Mouse (Mus musculus): ENCODE results near the gene Tedc2.
A peak's percentile ranks its signal among the peaks of the same experiment; 100 is the strongest.

Gene Tedc2

GRCm38 (mm10) chr17:24220435-24221411 lies at the start of gene Tedc2:
Tedc2 (minus strand) TSS chr17:24220851.
- peak; percentile 92 for DNase-seq (ENCODE audit: low read depth)

- DNase-seq (ENCODE audit: low read depth): no peak
Measured at GRCm38 (mm10) chr17:24267133-24267532, 46.5 kb upstream of the Tedc2 start.

- no peak for DNase-seq (ENCODE audit: low read depth)
Measured at GRCm38 (mm10) chr17:24264766-24265165, 44.1 kb upstream of the Tedc2 start.

- no peak for DNase-seq (ENCODE audit: low read depth)
Measured at GRCm38 (mm10) chr17:24260516-24260915, 39.9 kb upstream of the Tedc2 start.

GRCm38 (mm10) chr17:24259702-24260101 lies 39.1 kb upstream of the Tedc2 start:
- DNase-seq (ENCODE audit: low read depth): no peak

GRCm38 (mm10) chr17:24258981-24259380 lies 38.3 kb upstream of the Tedc2 start:
- no peak for DNase-seq (ENCODE audit: low read depth)

GRCm38 (mm10) chr17:24252329-24252728 lies 31.7 kb upstream of the Tedc2 start:
- no peak for DNase-seq (ENCODE audit: low read depth)

- peak; percentile 96 for DNase-seq (ENCODE audit: low read depth)
Measured at GRCm38 (mm10) chr17:24251320-24252069, 30.8 kb upstream of the Tedc2 start, which contains the start of gene Ccnf. Ccnf (minus strand) TSS chr17:24251484.

GRCm38 (mm10) chr17:24250988-24251319 lies 30.3 kb upstream of the Tedc2 start:
- DNase-seq (ENCODE audit: low read depth): no peak

- no peak for DNase-seq (ENCODE audit: low read depth)
Measured at GRCm38 (mm10) chr17:24248641-24249040, 28.0 kb upstream of the Tedc2 start.

- DNase-seq (ENCODE audit: low read depth): no peak
Measured at GRCm38 (mm10) chr17:24244061-24244460, 23.4 kb upstream of the Tedc2 start.

- no peak for DNase-seq (ENCODE audit: low read depth)
Measured at GRCm38 (mm10) chr17:24243311-24243969, 22.8 kb upstream of the Tedc2 start.

GRCm38 (mm10) chr17:24236921-24237320 lies 16.3 kb upstream of the Tedc2 start:
- DNase-seq (ENCODE audit: low read depth): no peak

GRCm38 (mm10) chr17:24236479-24236878 lies 15.8 kb upstream of the Tedc2 start:
- DNase-seq (ENCODE audit: low read depth): no peak

- DNase-seq (ENCODE audit: low read depth): no peak
Measured at GRCm38 (mm10) chr17:24227941-24228340, 7.3 kb upstream of the Tedc2 start.

GRCm38 (mm10) chr17:24226721-24227120 lies 6.1 kb upstream of the Tedc2 start:
- DNase-seq (ENCODE audit: low read depth): no peak

- DNase-seq (ENCODE audit: low read depth): peak; percentile 75
Measured at GRCm38 (mm10) chr17:24225851-24226250, 5.2 kb upstream of the Tedc2 start.

- no peak for DNase-seq (ENCODE audit: low read depth)
Measured at GRCm38 (mm10) chr17:24224741-24225140, 4.1 kb upstream of the Tedc2 start.

- DNase-seq (ENCODE audit: low read depth): no peak
Measured at GRCm38 (mm10) chr17:24223513-24223912, 2.9 kb upstream of the Tedc2 start.

GRCm38 (mm10) chr17:24222653-24223052 lies 2.0 kb upstream of the Tedc2 start:
- DNase-seq (ENCODE audit: low read depth): no peak

GRCm38 (mm10) chr17:24216836-24217235 lies 3.8 kb downstream of the Tedc2 start:
- no peak for DNase-seq (ENCODE audit: low read depth)

- DNase-seq (ENCODE audit: low read depth): no peak
Measured at GRCm38 (mm10) chr17:24213186-24213585, 7.5 kb downstream of the Tedc2 start.
